Mouse (Mus musculus) cerebellum, postnatal 25 days (tissue): ENCODE results near the gene Hoxd1.

Experiments used
- DNase-seq, 2 experiments: peaks; one replicate each; pipeline ENCODE4 v3.0.0; 2021; ENCODE audit warnings: mixed read lengths in 2 of 2

The Hoxd1 gene

DNA sequence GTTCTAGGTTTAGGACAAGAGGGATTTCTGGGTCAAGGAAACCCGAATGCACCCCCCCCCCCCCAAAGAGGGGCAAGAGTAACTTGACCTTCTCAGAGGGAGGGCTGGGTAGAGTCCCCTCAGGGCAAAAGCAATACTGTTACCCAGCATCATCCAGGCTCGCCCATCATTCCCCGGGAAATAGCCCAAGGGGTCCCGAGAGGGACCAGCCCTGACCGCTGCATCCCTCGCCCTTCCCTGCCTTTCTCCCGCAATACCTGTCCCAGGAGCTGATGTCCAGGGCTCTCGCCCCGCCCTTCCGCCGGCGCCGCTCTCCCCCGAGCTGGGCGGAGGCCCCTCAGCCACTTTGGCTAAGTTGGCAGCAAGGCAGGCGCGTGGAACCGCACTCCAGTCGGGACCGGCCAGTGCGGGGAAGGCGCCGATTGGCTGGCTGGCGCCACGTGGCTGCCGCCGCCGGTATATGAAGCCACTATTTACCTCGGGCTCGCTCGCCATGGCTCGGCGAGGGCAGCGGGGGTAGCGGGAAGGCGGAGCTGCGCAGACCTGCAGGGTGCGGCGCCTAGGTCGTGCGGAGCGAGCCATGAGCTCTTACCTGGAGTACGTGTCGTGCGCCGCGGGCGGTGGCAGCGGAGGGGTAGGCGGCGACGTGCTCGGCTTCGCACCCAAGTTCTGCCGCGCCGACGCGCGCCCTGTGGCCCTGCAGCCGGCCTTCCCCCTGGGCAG is at the start of gene Hoxd1:
Gene Hoxd1 (plus strand): TSS at position 459 of the 723 bp plus-strand sequence.
- DNase-seq: peak; percentile 19 to 43

DNA sequence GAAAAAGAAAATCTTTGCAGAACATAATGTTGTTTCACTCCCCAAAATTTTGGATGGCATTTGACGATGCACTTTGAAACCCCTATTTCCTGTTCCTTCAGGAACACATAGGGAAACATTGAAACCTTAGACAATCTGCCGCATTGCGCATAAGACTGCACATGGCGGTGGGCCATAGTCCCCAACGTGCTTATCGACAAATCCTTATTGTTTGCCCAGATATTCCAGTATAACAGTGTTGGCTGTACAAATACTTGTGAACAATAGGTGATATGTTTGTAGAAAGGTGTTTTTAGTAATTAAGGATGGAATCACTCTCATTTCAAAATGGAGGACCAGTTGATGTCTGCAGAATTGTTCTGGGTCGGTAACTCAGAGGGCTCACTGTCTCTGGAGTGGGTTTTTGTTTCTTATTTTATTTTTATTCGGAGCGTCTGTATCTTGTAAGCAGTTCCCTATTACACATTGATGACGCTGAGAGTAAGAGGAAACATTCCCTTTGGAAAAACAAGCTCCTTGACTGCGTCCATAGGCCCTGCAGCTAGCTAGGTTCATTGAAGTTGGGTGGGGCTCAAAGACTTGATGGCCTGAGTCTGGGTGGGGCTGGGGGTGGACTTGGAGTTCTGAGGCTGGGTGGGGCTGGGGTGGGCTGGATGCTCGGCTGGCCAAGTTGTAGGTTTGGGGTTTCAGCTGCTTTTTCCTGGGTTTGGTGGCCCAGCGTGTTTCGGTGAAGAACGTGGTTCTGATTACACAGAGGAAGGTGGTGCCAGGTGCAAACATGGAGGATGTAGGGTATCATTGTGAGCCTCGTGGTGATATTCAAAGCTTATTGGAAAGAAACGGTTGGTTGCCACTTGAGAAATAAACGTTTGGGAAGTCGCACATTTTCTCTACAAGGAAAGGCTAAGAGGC is 49.3 kb upstream of the Hoxd1 start:
- DNase-seq: no peak

DNA sequence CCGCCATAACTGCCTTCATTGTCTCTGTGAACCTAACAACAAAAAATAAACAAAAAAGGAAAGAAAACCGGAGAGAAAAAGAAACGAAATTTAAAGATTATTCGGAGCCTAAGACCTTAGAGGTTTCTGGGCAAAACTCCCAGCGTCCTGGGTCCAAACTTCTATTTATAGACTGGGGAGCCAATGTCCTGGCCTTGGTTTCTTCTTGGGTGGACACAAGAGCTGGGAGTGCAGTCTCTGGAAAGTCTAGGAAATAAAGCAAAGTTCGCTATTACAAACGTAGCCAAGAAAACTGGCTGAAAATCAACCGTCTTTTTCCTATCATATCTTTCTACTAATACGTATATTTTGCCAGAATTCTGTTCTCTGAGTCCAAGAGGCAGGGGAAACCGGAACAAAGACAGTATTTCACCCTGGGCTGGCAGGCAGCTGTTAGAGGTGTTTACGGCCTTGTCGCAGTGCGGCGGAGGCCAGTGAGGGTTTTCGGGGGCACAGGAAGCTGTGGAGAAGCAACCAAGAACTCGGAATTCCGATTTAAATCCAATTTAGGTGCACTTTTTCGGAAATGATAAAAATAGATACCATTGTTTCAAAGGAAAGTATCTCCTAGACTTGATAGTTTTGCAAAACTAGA is 48.5 kb upstream of the Hoxd1 start:
- no peak for DNase-seq

DNA sequence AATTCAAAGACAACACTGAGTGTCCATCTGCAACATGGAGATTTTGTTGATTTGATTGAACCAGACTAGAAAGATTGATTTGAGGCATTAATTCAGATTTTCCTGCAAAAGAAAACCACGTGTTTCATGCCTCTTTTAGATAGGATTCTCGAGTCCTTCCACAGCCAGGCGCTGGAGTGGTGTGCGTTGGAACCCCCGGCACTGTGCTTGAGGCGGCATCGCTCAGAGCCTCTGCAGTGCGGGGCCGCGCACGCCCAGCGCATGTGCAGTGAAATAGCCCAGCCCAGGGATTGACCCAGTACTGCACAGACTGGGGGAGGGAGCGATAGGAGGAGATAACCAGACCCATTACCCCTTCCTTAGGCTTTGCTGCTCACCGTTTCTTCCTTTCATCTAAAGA is 47.9 kb upstream of the Hoxd1 start:
- no peak for DNase-seq

DNA sequence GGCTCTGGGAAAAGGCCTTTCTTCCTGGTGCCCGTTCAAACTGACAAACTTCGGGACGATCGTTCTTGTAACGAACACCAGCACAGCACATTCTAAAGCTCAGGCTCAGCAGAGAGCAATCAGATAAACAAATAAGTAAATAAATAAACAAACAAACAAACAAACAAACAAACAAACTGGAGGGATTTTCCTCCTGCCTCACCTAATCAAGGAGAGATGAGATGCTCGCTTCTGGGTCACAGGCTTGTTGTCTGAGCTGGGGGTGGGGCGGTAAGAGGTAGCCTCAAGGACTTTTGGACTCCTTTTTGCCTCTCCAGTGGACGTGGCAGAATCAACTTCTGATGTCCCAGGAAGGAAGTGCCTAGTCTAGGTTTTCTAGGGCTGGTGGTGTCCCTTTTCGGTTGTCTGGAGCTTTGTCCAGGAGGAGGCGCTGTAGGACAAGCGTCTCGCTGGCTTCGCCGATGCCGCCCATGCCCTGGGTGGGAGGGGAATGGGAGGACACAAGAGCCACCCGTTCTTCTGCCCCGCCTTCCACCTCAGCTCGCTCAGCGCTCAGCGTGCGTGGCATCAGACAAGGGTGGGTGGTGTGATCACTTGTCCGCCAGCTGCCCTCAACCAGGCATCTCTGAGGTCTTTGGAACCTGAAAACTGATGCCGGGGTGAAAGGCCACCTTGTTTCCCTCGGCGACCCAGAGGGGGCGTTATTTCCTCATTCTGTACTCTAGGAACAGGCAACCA is 47.1 kb upstream of the Hoxd1 start:
- DNase-seq: peak; percentile 62 to 81

DNA sequence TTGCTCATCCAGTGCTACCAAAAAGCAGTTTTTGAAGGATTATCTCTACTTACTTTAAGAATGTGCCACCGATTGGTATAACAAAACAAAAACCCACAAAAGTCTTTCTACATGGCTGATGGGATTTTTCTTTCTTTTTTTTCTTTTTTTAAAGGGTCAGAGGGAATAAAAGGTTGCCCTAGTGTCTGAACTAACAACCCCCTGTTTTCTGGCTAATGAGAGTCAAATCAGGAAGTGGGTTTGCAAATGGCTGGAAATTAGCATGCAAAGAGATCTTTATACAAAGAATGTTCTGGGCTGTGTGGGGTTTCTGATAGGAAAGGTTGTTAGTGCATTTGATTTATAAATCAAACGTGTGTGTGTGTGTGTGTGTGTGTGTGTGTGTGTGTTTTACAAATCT is 42.4 kb upstream of the Hoxd1 start:
- no peak for DNase-seq

DNA sequence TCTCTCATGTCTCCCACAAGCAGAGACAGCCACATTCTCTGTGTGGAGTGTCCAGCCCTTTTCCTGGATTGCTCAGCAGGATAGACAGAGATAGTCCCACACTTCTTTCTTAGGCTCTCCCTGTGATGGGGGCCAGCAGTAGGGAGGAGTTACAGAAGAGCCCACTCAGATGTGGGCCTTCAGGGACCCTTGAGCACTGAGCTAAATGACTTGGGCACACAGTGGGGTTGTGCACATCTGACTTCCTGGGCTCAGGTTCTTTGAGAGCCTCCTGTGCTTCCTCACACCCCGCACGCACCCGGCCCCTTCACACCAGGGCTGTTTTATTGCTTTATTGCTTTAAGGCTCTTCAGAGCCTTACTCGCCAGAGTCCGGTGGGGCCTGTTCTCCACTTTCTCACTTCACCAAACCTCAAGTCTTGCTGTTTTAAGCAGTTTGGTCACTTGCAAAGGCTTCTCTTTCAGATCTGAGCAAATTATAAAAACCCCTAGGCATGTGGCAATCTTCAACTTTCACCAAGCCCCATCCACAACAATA is 41.8 kb upstream of the Hoxd1 start:
- DNase-seq: no peak

DNA sequence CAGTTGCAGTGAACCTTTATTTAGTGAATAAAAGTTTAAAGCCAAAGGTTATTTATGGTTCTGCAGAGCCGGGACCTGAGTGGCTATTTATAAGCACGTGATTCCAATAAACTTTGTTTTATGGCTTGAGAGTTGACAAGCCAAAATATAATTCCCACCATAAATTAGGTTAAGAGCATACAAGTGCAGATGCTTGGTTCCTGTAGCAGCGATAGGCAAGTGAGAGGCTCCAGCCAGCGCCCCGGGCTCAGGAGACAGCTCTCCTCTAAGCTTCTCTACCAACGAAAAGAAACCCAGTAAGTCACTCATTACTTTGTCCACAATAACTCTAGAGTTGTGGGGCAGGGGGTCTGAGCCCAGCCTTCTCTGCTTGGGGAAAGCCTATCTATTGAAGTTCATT is 40.9 kb upstream of the Hoxd1 start:
- DNase-seq: no peak

DNA sequence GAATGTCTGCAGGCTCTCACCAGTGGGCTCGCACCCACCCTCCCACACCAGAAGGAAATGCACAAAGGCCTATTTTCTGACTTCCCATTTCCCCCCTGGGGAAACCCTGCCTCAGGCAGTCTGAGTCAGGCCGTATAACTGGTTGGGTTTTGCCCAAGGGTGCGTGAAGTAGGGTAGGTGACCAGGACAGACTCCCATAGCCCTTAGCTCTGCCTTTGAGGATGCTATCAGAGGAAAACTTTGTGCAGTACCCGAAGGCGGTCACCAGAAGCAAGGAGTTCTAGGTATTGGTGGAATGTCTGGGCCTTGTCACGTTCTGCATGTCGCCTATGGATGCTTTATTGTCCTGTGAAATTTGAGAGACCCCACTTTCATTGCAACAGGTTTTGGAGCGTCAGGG is 39.8 kb upstream of the Hoxd1 start:
- no peak for DNase-seq

DNA sequence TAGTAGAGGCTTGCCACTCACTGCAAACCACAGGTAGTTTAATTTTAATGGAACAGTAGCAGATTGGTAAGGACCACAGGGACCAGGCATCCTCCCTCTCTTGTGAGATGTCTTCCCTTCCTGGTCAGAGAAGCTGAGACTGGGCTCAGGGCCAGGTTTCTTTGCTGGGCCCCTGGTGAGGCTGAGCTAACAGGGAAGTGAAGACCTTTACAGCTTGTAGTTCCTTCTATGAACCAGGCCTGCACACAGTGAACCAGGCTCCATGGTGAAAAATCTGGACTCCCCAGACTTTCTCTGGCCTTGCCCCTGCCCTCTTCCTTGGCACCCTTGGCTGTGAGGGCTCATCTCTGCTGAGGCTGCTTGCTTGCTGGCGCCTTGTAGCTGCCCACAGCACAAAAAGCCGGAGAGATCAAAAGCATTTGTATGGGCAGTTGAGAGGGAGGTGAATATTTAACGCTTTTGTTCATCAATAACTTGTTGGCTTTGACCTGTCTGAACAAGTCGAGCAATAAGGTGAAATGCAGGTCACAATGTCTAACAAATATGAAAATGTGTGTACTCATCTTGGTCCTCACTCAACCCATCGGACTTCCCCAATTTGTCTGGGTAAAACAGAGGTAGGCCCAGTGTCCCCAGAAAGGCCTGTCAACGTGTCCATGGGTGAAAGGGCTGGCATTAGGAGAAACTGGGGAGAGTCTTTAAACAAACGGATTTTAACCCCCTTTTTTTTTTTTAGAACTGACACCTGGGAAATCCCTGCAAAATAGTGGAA is 38.4 kb upstream of the Hoxd1 start:
- DNase-seq: no peak

DNA sequence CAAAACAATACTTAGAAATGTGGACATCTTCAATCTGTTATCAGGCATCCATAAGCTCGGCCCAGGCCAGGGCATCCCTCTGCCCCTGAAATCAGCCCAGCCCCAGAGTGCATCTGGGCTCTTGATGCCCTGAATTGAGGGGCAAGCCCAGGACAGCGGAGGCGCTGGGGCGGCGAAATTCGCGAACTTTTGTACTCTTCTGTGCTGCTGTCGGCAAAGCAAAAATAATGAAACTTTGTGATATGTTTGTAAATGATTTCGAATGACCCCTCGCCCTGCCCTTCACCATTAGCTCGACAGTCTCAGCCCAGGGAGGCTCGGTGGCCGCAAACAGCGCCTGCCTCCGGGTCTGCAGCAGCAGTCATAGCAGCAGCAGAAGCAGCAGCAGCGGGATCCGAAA is 37.6 kb upstream of the Hoxd1 start:
- no peak for DNase-seq

DNA sequence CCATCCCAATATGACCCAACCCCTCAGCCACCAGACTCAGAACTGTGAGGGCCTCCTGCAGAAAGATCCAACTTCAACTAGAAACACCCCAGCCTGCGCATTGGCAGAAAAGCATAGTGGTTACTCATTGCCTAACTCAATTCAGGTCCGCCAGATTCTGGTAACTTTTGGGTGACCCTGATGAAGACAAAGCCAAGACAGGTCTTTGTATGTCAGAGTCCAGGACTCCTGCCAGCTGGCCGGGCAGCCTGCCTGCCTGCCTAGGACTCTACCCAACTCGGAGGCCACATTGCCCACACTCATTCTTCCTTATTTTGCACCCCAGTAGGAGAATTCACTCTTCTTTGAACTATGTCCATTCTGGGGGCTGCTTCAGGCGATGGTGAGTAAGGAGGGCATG is 36.2 kb upstream of the Hoxd1 start, which contains the start of gene Gm28230:
Gene Gm28230 (plus strand): TSS at position 178 of the 400 bp plus-strand sequence.
- DNase-seq: no peak

DNA sequence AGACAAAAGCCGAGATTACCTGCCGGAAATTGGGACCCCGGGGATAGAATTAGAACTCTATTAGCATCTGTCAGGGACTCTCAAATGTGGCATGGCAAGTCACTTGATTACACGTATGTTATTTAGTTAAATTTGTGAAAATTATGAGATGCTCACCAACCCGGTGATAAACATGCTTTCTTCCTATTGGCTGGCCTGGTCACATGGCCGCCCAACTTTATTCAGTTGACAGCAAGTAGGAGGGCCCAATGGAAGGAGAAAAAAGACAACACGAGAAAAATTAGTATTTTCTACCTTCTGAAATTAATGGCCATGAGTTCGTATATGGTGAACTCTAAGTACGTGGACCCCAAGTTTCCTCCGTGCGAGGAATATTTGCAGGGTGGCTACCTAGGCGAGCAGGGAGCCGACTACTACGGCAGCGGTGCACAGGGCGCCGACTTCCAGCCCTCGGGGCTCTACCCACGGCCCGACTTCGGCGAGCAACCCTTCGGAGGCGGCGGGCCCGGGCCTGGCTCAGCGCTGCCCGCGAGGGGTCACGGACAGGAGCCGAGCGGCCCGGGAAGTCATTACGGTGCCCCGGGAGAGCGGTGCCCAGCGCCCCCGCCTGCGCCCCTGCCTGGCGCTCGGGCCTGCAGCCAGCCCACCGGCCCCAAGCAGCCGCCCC is 35.7 kb upstream of the Hoxd1 start:
- DNase-seq: no peak

DNA sequence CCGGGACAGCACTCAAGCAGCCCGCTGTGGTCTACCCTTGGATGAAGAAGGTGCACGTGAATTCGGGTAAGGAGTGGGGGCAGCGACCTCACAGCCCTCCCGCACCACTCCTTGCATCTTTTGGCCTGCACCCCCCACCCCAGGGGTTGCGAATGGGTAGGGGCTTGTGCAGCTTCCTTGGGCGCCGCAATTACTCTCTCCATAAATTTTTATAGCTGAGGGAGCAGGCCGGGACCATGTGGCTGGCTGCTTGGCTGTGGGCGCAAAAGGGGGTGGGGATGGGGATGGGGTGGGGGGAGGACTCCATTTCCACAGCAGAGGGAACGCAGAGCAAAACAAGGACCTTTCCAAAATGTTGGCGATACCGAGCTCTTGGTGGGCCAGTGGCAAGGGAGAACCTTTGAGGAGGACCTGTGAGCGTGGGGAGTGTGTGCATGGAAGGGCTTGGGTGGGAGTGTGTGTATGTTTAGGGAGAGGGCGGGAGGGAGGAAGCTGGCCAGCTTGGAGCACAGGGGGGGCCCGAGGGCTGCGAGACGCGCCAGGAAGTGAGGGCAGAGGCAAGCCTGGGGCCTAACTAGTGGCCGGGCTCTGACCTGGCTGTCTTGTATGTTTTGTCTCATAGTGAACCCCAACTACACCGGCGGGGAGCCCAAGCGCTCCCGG is 35.0 kb upstream of the Hoxd1 start:
- DNase-seq: no peak

DNA sequence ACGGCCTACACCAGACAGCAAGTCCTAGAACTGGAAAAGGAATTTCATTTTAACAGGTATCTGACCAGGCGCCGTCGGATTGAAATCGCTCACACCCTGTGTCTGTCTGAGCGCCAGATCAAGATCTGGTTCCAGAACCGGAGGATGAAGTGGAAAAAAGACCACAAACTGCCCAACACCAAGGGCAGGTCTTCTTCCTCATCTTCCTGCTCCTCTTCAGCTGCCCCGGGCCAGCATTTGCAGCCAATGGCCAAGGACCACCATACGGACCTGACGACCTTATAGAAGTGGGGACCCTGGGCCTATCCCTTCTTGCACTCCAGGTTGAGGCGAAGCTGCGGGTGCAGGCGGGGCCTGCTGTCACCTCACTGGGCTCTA is 34.5 kb upstream of the Hoxd1 start:
- DNase-seq: no peak

DNA sequence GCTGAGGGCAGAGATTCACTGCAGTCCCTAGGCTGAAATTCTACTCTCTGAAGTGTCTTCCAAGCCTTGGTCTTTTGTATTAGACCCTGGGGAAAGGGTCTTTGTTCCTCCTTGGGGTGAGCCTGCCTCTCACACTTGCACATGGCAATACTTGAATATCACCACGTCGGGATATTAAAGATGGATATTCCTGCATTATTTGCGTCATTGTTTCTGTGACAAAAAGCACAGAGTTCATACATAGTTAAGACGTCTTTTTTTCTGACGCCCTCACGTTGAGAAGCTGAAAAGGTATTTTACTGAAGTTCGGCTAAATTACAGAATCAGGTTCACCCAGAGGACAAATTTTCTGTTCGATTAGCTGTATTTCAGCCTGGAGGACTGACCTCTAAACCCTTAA is 32.4 kb upstream of the Hoxd1 start:
- DNase-seq: no peak

DNA sequence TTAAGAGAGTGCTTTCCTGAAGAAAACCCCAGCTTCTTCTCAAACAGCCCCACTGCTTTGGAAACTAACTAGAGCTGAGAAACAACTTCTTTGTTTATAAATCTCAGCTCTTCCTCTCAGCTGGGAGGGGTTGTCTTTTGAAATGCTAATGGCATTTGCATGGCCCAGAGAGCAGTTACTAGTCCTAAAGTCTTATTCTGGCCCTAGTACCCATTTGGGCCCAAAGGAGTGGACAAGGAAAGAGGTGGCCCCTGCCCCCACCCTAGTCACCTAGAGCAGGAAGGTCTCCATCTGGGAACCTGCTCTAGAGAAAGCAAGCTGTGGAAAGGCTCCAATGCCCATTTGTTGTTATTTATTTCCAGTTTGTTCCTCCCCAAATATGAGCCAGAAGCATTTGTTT is 31.7 kb upstream of the Hoxd1 start:
- no peak for DNase-seq

DNA sequence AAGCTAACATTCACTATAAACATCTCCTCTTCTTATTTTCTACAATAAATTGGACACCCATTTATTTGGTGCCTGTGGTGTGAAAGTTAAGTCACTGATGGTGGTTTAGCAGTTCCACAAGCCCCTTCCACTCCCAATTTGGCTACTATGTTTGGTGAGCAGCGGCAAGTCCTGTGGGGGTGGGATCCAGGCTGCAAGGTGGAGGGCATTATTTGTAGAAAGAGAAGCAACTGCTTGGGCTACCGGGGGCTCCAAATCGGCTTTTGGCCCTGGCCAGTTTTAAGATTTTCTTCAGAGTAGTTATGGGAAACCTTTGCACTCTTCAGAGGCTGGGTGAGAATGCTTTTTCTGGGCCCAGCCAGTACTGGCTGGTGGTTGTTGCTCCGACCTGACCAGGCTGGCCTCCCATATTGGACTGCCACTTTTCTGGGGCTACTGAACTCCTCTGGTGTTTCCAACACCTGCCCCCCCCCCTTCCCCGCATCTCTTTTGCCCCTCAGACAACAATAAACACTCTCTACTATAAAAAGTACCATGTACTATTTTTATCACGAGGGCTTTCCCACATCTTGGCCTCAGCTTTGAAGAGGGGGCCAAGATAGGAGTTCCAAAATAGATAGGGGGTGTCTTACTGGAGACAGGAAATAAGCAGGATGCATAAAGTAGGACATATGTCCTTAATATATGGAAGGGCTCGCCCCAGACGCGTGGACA is 30.8 kb upstream of the Hoxd1 start:
- no peak for DNase-seq

DNA sequence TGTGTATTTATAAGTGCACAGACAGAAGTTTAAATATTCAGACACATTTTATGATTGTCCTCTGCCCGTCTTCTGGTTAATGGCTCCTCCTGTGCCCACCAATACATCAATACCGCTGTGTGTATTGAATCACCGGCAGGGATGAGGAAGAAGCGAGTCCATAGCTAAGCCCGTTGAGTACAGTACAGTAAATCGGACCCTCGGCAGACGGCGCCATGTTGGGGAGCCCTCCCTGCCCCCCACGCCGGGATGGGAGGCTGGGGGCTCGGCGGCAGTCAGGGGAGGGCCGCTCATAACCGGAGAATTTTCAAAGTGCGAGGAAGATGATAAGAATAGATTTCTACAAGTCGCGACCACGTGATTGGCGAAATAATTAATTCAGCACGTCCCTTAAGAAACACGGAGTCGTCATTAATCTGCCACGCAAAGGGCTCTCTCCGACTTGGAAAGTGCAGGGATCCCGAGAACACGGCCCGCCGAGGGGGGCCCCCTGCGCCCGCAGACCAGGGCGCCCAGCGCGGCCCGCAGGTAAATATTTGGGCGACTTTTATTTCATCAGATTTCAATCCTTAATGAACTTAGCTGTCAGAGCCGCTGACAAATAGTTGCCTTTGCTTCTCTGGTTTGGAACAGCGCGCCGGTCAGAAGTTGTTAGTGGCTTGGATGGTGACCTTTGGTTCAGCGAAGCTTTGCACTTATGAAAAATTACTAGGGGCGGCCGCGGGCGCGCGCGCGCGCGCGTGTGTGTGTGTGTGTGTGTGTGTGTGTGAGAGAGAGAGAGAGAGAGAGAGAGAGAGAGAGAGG is 30.1 kb upstream of the Hoxd1 start:
- no peak for DNase-seq
